Mouse (Mus musculus): ENCODE results near the gene Slc7a5.

DNA sequence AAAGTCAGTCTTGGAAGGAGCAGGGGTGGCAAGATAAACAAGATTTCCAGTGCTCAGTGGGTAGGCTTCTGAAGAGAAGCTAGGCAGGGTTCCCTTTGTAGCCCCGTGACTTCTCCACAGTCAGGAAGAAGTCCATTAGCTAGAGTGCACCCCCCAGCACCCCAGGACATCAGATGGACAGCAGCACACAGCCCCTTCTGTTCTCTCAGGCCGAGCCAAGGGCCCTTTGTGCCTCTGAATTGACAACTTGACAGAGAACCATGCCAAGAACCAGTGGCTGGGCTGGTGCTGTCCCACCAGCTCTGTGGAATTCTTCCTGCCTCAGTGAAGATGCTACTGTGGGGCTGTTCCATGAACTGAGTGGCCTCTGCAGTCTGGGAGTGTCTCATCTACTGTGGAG is 49.7 kb downstream of the Slc7a5 start:
- TF ChIP-seq CTCF (conservative IDR thresholded peaks at IDR 0.05; ENCODE audit: low read length) = no peak
- no peak for TF ChIP-seq POU5F1 (IDR thresholded peaks at IDR 0.05; ENCODE audit: borderline replicate concordance, low read length)

Data from E14TG2a.4 (cell line).